Mouse (Mus musculus) brain, embryonic 14.5 days (tissue): ENCODE measurements at regions not wholly inside any gene's neighbourhood (a gene's known extent, or its start where the extent isn't known, plus 50 kb on each side); places are given as distances from the start of the nearest gene placed in this dataset.
"Not testable (repeated sequence)": the region's sequence is repeated elsewhere in the genome, so short reads cannot be mapped to it uniquely, and the experiment has no call there.

Source experiments
- CTCF ChIP-seq: fragments of 200-500 bp; IDR thresholded peaks from 2 replicates; pipeline ENCODE4 v1.5.1; 2012; ENCODE audit warnings: inconsistent platforms, mild to moderate bottlenecking, moderate library complexity, borderline replicate concordance; ENCODE audit not compliant: insufficient read depth, insufficient read length; ENCODE audit errors: extremely low read depth
- POLR2A ChIP-seq: fragments of 200-500 bp; IDR thresholded peaks from 2 replicates; pipeline ENCODE4 v1.6.1; 2012; ENCODE audit warnings: mild to moderate bottlenecking, inconsistent platforms, borderline replicate concordance; ENCODE audit not compliant: poor library complexity, insufficient read depth, insufficient read length, severe bottlenecking; ENCODE audit errors: extremely low read depth

GRCm38 (mm10) chr14:82610726-82611125, 1832.6 kb upstream of the Pcdh17 start:
- TF ChIP-seq CTCF, POLR2A: not testable (repeated sequence)
